Mouse (Mus musculus) midbrain, postnatal 0 days (tissue): ENCODE measurements around the gene Hoxd3. TPM values are rescaled to one million over a fixed set of nuclear protein-coding genes. Genes with fewer than 3 reads are reported as not detected.

Experiments
- ATAC-seq: fragments of 200-750 bp; cut with Nextera tagmentation; 2 replicates; pipeline ENCODE4 v1.8.0; 2017; ENCODE audit warnings: moderate number of reproducible peaks, mild to moderate bottlenecking, moderate TSS enrichment, moderate library complexity; ENCODE audit not compliant: low FRiP score
- DNase-seq: peaks from one replicate; pipeline ENCODE4 v3.0.0-alpha.2; 2015; ENCODE audit warnings: low spot score
- H3K27ac ChIP-seq: fragments of 300-500 bp; sonication (generic); 2 replicates; pipeline ENCODE4 v1.5.1; 2014; ENCODE audit warnings: low read depth, mild to moderate bottlenecking, low read length, mixed read lengths
- H3K27me3 ChIP-seq: fragments of 300-500 bp; sonication (generic); 2 replicates; pipeline ENCODE4 v1.6.1; 2014; ENCODE audit warnings: low read length, control low read depth, mixed read lengths; ENCODE audit not compliant: insufficient read depth
- H3K36me3 ChIP-seq: fragments of 300-500 bp; sonication (generic); 2 replicates; pipeline ENCODE4 v1.6.1; 2014; ENCODE audit warnings: low read length, control low read depth, mixed read lengths; ENCODE audit not compliant: insufficient read depth
- H3K4me1 ChIP-seq: fragments of 300-500 bp; sonication (generic); 2 replicates; pipeline ENCODE4 v1.6.1; 2014; ENCODE audit warnings: mild to moderate bottlenecking, control low read depth, antibody characterized with exemption, low read length, mixed read lengths; ENCODE audit not compliant: insufficient read depth
- H3K4me2 ChIP-seq: fragments of 300-500 bp; sonication (generic); 2 replicates; pipeline ENCODE4 v1.6.1; 2014; ENCODE audit warnings: low read depth, mild to moderate bottlenecking, low read length, mixed read lengths; ENCODE audit not compliant: poor library complexity, severe bottlenecking
- H3K4me3 ChIP-seq: fragments of 300-500 bp; sonication (generic); 2 replicates; pipeline ENCODE4 v1.5.1; 2014; ENCODE audit warnings: low read depth, mild to moderate bottlenecking, low read length, moderate library complexity
- H3K9ac ChIP-seq: fragments of 300-500 bp; sonication (generic); replicated peaks from 2 replicates; pipeline ENCODE4 v1.6.1; 2014; ENCODE audit warnings: mild to moderate bottlenecking, low read length, moderate library complexity, mixed read lengths; ENCODE audit not compliant: poor library complexity, severe bottlenecking
- H3K9me3 ChIP-seq: fragments of 300-500 bp; sonication (generic); 2 replicates; pipeline ENCODE4 v1.6.1; 2016; ENCODE audit warnings: low read length, control low read depth
- CTCF ChIP-seq: IDR thresholded peaks from 2 replicates; pipeline ENCODE4 v1.5.1; 2016; ENCODE audit warnings: antibody characterized with exemption, mild to moderate bottlenecking
- WGBS: fragments of 180-500 bp; shearing (Covaris S2); extraction: QIAGEN DNeasy Blood & Tissue Kit; methylation state at CpG from one replicate; pipeline ENCODE4 v1.1.7; 2014; 5-methylcytosine and 5-hydroxymethylcytosine counted together
- polyA plus RNA-seq: library from polyadenylated mRNA; unstranded; fragments of >200 nt; fragmentation: Nextera tagmentation; extraction: Ambion mirVana; gene quantifications from 2 replicates; pipeline ENCODE4 v1.2.1, GENCODE M21; 2015
- total RNA-seq: library from RNA; depleted of rRNA; stranded (reverse); fragments of >200 nt; gene quantifications from 2 replicates; pipeline ENCODE4 v1.2.3, GENCODE M21; 2014

Gene Hoxd3
- total and polyA plus RNA-seq, 2 experiments from 2014 or later: 11.6 TPM; not detected in 1

DNA sequence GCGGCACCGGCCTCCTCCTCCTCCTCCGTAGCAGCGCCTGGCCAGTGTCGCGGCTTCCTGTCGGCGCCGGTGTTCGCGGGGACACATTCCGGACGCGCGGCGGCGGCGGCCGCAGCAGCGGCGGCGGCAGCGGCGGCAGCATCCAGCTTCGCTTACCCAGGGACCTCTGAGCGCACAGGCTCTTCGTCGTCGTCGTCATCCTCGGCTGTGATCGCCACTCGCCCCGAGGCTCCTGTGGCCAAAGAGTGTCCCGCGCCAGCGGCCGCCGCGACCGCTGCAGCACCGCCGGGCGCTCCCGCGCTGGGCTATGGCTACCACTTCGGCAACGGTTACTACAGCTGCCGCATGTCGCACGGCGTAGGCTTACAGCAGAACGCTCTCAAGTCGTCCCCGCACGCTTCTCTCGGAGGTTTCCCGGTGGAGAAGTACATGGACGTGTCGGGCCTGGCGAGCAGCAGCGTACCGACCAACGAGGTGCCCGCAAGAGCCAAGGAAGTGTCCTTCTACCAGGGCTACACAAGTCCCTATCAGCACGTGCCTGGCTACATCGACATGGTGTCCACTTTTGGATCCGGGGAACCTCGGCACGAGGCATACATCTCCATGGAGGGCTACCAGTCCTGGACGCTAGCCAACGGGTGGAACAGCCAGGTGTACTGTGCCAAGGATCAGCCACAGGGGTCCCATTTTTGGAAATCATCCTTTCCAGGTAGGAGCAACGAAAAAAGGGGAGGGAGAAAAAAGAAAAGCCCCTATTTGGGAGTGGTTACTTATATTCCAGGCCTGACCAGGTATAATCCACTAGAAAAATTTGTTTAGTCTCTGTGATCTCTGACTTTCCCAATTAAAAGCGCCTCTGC lies 43.1 kb upstream of the Hoxd3 start:
- no peak for TF ChIP-seq CTCF

DNA sequence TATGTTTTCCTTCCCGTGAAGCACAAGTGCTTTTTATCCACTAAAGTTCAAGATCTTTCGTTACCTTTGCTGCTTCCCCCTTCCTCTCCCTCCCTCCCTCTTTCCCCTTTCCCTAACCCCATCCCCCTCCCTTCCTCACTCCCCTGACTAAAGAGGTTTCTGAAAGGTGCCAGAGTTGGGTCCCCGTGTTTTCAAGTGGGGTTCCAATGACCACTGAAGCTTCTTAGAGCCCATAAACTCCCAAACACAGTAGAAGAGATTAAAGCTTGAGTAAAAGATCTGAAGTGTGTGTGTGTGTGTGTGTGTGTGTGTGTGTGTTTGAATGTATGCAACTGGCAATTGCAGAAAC lies 42.5 kb upstream of the Hoxd3 start:
- 0% methylated on average over 3 of the region's 3 CpGs for WGBS
- ATAC-seq (no peak), DNase-seq (no peak)
- H3K4me3 ChIP-seq: no peak overlapping the region
- no peak for TF ChIP-seq CTCF
- no peak overlapping the region for H3K4me2 ChIP-seq
- H3K27me3 ChIP-seq: peaks cover 88% of the 10 kb centered on the region
- H3K4me1 ChIP-seq: peaks cover 3% of the 10 kb centered on the region; the same call in 1 of the 2 replicates
- no peaks in the 10 kb centered on the region for H3K36me3 ChIP-seq
- no peaks in the 10 kb centered on the region for H3K9me3 ChIP-seq
- no peak overlapping the region for H3K9ac ChIP-seq
- no peak overlapping the region for H3K27ac ChIP-seq

More for the DNA sequence above, 43.1 kb upstream of the Hoxd3 start:
- ATAC-seq (no peak), DNase-seq (no peak)
- under 1% methylated on average over 71 of the region's 74 CpGs for WGBS
- Histone ChIP-seq H3K4me3 (peak overlapping the region; percentile 9; the same call in 1 of the 2 replicates), H3K36me3 (no peaks in the 10 kb centered on the region), H3K9me3 (no peaks in the 10 kb centered on the region), H3K4me1 (peaks cover 3% of the 10 kb centered on the region; the same call in 1 of the 2 replicates), H3K27me3 (peaks cover 88% of the 10 kb centered on the region), H3K9ac (no peak overlapping the region), H3K4me2 (peak overlapping the region; percentile 26), H3K27ac (no peak overlapping the region)

DNA sequence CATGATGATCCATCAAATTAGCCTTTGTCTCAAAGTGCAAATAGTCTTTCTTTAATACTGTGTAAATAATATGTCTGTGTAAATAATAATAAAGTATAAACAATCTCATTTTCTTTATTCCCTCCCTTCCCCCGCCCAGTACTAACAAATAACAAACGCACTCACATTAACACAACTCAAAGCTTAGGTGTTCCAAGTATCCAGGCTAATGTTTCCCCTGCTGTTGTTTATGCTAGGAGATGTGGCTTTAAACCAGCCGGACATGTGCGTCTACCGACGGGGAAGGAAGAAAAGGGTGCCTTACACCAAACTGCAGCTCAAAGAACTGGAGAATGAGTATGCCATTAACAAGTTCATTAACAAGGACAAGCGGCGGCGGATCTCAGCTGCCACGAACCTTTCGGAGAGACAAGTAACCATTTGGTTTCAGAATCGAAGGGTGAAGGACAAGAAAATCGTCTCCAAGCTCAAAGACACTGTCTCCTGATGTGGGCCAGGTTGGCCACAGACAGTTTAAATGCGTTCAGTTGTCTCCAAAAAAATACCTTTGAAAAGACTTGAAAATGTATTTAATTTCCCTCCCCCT lies 42.0 kb upstream of the Hoxd3 start:
- ATAC-seq: no peak
- no peak overlapping the region for H3K4me3 ChIP-seq
- 3% methylated on average over 14 of the region's 14 CpGs for WGBS
- H3K9me3 ChIP-seq: no peaks in the 10 kb centered on the region
- H3K36me3 ChIP-seq: no peaks in the 10 kb centered on the region
- no peak overlapping the region for H3K27ac ChIP-seq
- H3K27me3 ChIP-seq: peaks cover 88% of the 10 kb centered on the region
- no peak overlapping the region for H3K9ac ChIP-seq
- no peak overlapping the region for H3K4me2 ChIP-seq
- peaks cover 3% of the 10 kb centered on the region; the same call in 1 of the 2 replicates for H3K4me1 ChIP-seq
- no peak for DNase-seq
- TF ChIP-seq CTCF: no peak

DNA sequence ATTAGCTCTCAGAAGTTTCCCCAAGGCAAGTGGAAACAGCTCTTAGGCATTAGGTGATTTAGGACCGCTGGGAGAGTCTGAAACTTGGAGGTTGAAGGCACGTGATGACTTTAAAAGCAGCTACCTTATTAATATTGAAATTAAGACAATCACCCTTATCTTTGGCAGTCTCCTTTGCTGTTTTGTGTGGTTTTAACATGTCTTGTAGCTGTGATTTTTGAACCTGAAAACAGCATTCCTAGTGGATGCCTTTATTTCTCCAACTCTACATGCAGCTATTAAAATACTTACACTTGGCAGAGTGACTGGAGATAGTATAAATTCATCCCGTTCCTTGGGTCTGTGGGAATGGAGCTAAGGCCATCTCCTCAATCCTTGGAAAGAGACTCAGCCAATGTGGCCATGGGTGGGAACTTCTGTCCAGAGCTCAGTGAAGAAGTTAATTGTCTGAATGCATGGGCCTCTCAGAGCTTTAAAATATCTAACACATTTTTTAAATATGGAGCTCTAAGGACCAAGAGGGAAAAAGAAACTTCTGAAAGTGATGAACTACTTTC lies 41.0 kb upstream of the Hoxd3 start:
- DNase-seq (no peak), ATAC-seq (no peak)
- Histone ChIP-seq H3K9ac (no peak overlapping the region), H3K4me1 (peaks cover 3% of the 10 kb centered on the region; the same call in 1 of the 2 replicates), H3K4me3 (no peak overlapping the region), H3K4me2 (no peak overlapping the region), H3K27ac (no peak overlapping the region), H3K9me3 (no peaks in the 10 kb centered on the region), H3K36me3 (no peaks in the 10 kb centered on the region), H3K27me3 (peaks cover 88% of the 10 kb centered on the region)
- TF ChIP-seq CTCF: no peak
- WGBS: 5% methylated on average over 3 of the region's 3 CpGs

DNA sequence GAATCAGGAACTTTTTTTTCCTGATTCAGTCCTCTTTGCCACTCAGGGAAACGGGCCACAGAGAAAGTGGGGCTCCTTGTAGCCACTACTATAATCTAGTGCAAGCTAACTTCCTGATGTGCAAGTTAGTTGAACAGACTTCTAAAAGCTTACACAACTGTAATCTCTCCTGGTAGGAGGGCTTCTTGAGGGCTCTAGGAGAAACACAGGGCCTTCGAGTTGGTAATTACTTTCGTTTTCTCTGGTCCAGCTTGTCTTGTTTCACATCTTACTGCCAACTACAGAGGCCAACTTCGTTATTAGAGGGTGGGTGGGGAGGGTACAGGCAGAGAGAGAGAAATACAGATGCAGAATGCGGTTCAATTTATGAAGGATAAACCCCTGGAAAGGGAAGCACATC lies 39.9 kb upstream of the Hoxd3 start:
- no peaks in the 10 kb centered on the region for H3K9me3 ChIP-seq
- no peak overlapping the region for H3K27ac ChIP-seq
- 11% methylated on average over 5 of the region's 5 CpGs for WGBS
- no peak for TF ChIP-seq CTCF
- peaks cover 3% of the 10 kb centered on the region; the same call in 1 of the 2 replicates for H3K4me1 ChIP-seq
- H3K4me3 ChIP-seq: no peak overlapping the region
- H3K9ac ChIP-seq: no peak overlapping the region
- ATAC-seq (no peak), DNase-seq (no peak)
- no peaks in the 10 kb centered on the region for H3K36me3 ChIP-seq
- peaks cover 90% of the 10 kb centered on the region for H3K27me3 ChIP-seq
- no peak overlapping the region for H3K4me2 ChIP-seq
